In genomic region chr2:21267149-21267761, GRCm38 (mm10) we compare ENCODE assay signal across 11 mouse cellular contexts.
DNase-seq lines count a peak whose midpoint lies in the region; ATAC-seq lines count a peak whose summit lies in the region.
"Had no signal": no experiment of that assay in that cellular context is flagged by ENCODE, and none has a peak within 500 bp of the region (broad histone marks: within the 10 kb centered on the region; RNA-seq: fewer than 3 reads in every experiment).

No protein-coding gene starts in this region.

- H3K36me3 ChIP-seq in hindbrain, embryonic 11.5 days (ENCODE audit: control insufficient read depth, insufficient read depth, low read length): no peaks in the 10 kb centered on the region
- no peaks in the 10 kb centered on the region for H3K36me3 ChIP-seq in midbrain, embryonic 14.5 days (ENCODE audit: control insufficient read depth, insufficient read depth, low read length)
- H3K36me3 ChIP-seq: liver, embryonic 15.5 days had no signal

- peak; percentile 21 for DNase-seq in ZHBTc4 (ENCODE audit: low read depth, low spot score)
- DNase-seq in embryo, embryonic 9.5 days (ENCODE audit: extremely low spot score): peak; percentile 15
- peak; percentile 33 for DNase-seq in hindbrain, embryonic 11.5 days (ENCODE audit: low spot score)
- peak; percentile 73 for DNase-seq in midbrain, embryonic 14.5 days
- DNase-seq in spleen, postnatal 4 days (ENCODE audit: low spot score in 2 of 2): no peak
- no peak for DNase-seq in left cerebral cortex, postnatal 4 days
- DNase-seq in thymus, postnatal 4 days: no peak
- DNase-seq in left cerebral cortex, adult 11 months (ENCODE audit: low spot score): no peak
- DNase-seq: heart, adult 11 months; kidney, postnatal 4 days had no signal

- no peaks in the 10 kb centered on the region for H3K9me3 ChIP-seq in hindbrain, embryonic 11.5 days (ENCODE audit: control insufficient read depth, low read length)
- no peaks in the 10 kb centered on the region for H3K9me3 ChIP-seq in midbrain, embryonic 14.5 days (ENCODE audit: control insufficient read depth, low read length)
- H3K9me3 ChIP-seq: liver, embryonic 15.5 days had no signal

- ATAC-seq in hindbrain, embryonic 11.5 days (ENCODE audit: low FRiP score): peak; percentile 70
- peak; percentile 29; the same call in 1 of the 2 replicates for ATAC-seq in midbrain, embryonic 14.5 days (ENCODE audit: low FRiP score, low TSS enrichment)

- WGBS in hindbrain, embryonic 11.5 days: 20% methylated on average over 6 of the region's 6 CpGs
- WGBS in midbrain, embryonic 14.5 days: 14% methylated on average over 6 of the region's 6 CpGs

- no peak overlapping the region for H3K4me3 ChIP-seq in hindbrain, embryonic 11.5 days (ENCODE audit: low read depth, low read length)
- H3K4me3 ChIP-seq in midbrain, embryonic 14.5 days (replicated peaks; ENCODE audit: low read depth, low read length): no peak overlapping the region
- H3K4me3 ChIP-seq: liver, embryonic 15.5 days had no signal

- H3K4me1 ChIP-seq in hindbrain, embryonic 11.5 days (replicated peaks; ENCODE audit: control insufficient read depth, insufficient read depth, low read length): no peaks in the 10 kb centered on the region; the same call in none of the 2 replicates
- peaks cover 10% of the 10 kb centered on the region for H3K4me1 ChIP-seq in midbrain, embryonic 14.5 days (ENCODE audit: control insufficient read depth, insufficient read depth, low read length)
- H3K4me1 ChIP-seq: liver, embryonic 15.5 days had no signal

- intact Hi-C loops in left cerebral cortex, postnatal 4 days (cut with DNase I): no loop called here

- no peak overlapping the region; the same call in 1 of the 2 replicates for H3K27ac ChIP-seq in hindbrain, embryonic 11.5 days (ENCODE audit: low read depth, low read length)
- peak overlapping the region; percentile 27; the same call in 1 of the 2 replicates for H3K27ac ChIP-seq in midbrain, embryonic 14.5 days (replicated peaks; ENCODE audit: low read depth, low read length)
- H3K27ac ChIP-seq: liver, embryonic 15.5 days had no signal

- H3K9ac ChIP-seq in hindbrain, embryonic 11.5 days (ENCODE audit: low read depth, low read length): no peak overlapping the region
- H3K9ac ChIP-seq in midbrain, embryonic 14.5 days (replicated peaks; ENCODE audit: low read length): no peak overlapping the region
- H3K9ac ChIP-seq: liver, embryonic 15.5 days had no signal

- no peak overlapping the region for H3K4me2 ChIP-seq in hindbrain, embryonic 11.5 days (replicated peaks; ENCODE audit: low read depth, low read length)
- H3K4me2 ChIP-seq in midbrain, embryonic 14.5 days (ENCODE audit: low read length): peak overlapping the region; percentile 40
- H3K4me2 ChIP-seq: liver, embryonic 15.5 days had no signal

- H3K27me3 ChIP-seq in hindbrain, embryonic 11.5 days (ENCODE audit: control insufficient read depth, insufficient read depth, low read length): no peaks in the 10 kb centered on the region
- H3K27me3 ChIP-seq in midbrain, embryonic 14.5 days (ENCODE audit: control insufficient read depth, insufficient read depth, low read length): no peaks in the 10 kb centered on the region
- H3K27me3 ChIP-seq: liver, embryonic 15.5 days had no signal

Comparison
In these comparisons a context has a peak if more than half of its experiments do, and no peak if none do; other contexts are left out.
1. DNase-seq: peak in ZHBTc4 (single experiment), embryo, embryonic 9.5 days (single experiment), hindbrain, embryonic 11.5 days (single experiment) and midbrain, embryonic 14.5 days (single experiment); none in spleen, postnatal 4 days (0 of 2), left cerebral cortex, postnatal 4 days (single experiment), thymus, postnatal 4 days (single experiment) and left cerebral cortex, adult 11 months (single experiment).